Mouse (Mus musculus): Measurements from ENCODE around the gene Ranbp17. TPM values are rescaled to one million over a fixed set of nuclear protein-coding genes. Genes with fewer than 3 reads are reported as not detected.
A peak's percentile ranks its signal among the peaks of the same experiment; 100 is the strongest.

Ranbp17 gene
- polyA plus RNA-seq, 1 experiment, result 0.14 TPM

GRCm38 (mm10) chr11:33537390-33538125 is 24.0 kb upstream of the Ranbp17 start:
- DNase-seq (ENCODE audit: low read depth in 1 of 2, low spot score in 2 of 2), result no peak
- H3K4me3 ChIP-seq (ENCODE audit: extremely low read depth, insufficient read depth, insufficient read length), result no peak overlapping the region
- no peaks in the 10 kb centered on the region for H3K4me1 ChIP-seq (ENCODE audit: control insufficient read depth, insufficient read depth, insufficient read length)
- WGBS, result 88% methylated on average over 5 of the region's 5 CpGs
- H3K27me3 ChIP-seq (ENCODE audit: control insufficient read depth, insufficient read depth, low read length), result no peaks in the 10 kb centered on the region
- no peak overlapping the region for H3K27ac ChIP-seq (ENCODE audit: insufficient read depth, low read length)
- no peaks in the 10 kb centered on the region for H3K36me3 ChIP-seq (ENCODE audit: control insufficient read depth, insufficient read depth, low read length)
- TF ChIP-seq POLR2A (IDR thresholded peaks at IDR 0.05; ENCODE audit: low read depth, low read length) (no peak), CTCF (IDR thresholded peaks at IDR 0.05; ENCODE audit: extremely low read depth, insufficient read depth, insufficient read length, insufficient replicate concordance) (no peak)

DNA sequence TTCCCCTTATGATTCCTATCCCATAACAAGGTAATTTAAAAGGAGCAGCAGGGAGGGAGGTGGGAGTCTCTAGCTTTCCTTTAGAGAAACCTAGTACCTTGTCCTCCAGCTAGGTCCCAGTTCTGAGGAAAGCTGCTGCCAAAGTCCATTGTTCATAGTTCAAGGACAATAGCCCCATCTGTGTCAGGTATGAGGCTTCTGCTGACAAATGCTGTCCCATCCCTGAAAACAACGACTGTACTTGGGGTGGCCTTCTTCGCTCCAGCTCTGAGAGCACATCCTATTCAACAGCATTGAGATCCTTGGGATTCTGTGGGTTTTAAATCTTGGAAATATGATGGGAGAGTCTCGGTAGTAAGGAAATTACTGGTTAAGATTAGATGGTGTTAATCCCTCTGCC is 23.1 kb upstream of the Ranbp17 start:
- no peaks in the 10 kb centered on the region for H3K36me3 ChIP-seq (ENCODE audit: control insufficient read depth, insufficient read depth, low read length)
- H3K4me3 ChIP-seq (ENCODE audit: extremely low read depth, insufficient read depth, insufficient read length), result no peak overlapping the region
- no peaks in the 10 kb centered on the region for H3K4me1 ChIP-seq (ENCODE audit: control insufficient read depth, insufficient read depth, insufficient read length)
- H3K27me3 ChIP-seq (ENCODE audit: control insufficient read depth, insufficient read depth, low read length), result no peaks in the 10 kb centered on the region
- no peak overlapping the region for H3K27ac ChIP-seq (ENCODE audit: insufficient read depth, low read length)
- WGBS, result 88% methylated on average over 3 of the region's 3 CpGs
- no peak for DNase-seq (ENCODE audit: low read depth in 1 of 2, low spot score in 2 of 2)
- TF ChIP-seq CTCF (IDR thresholded peaks at IDR 0.05; ENCODE audit: extremely low read depth, insufficient read depth, insufficient read length, insufficient replicate concordance), result no peak
- no peak for TF ChIP-seq POLR2A (IDR thresholded peaks at IDR 0.05; ENCODE audit: low read depth, low read length)

- TF ChIP-seq CTCF (IDR thresholded peaks at IDR 0.05; ENCODE audit: extremely low read depth, insufficient read depth, insufficient read length, insufficient replicate concordance) (no peak), POLR2A (IDR thresholded peaks at IDR 0.05; ENCODE audit: low read depth, low read length) (no peak)
- Histone ChIP-seq H3K4me1 (ENCODE audit: control insufficient read depth, insufficient read depth, insufficient read length) (no peaks in the 10 kb centered on the region), H3K4me3 (ENCODE audit: extremely low read depth, insufficient read depth, insufficient read length) (no peak overlapping the region), H3K36me3 (ENCODE audit: control insufficient read depth, insufficient read depth, low read length) (no peaks in the 10 kb centered on the region), H3K27me3 (ENCODE audit: control insufficient read depth, insufficient read depth, low read length) (no peaks in the 10 kb centered on the region), H3K27ac (ENCODE audit: insufficient read depth, low read length) (no peak overlapping the region)
- DNase-seq (ENCODE audit: low read depth in 1 of 2, low spot score in 2 of 2), result no peak
- 91% methylated on average over 4 of the region's 4 CpGs for WGBS
Observed at GRCm38 (mm10) chr11:33534541-33534940, 21.0 kb upstream of the Ranbp17 start.

DNA sequence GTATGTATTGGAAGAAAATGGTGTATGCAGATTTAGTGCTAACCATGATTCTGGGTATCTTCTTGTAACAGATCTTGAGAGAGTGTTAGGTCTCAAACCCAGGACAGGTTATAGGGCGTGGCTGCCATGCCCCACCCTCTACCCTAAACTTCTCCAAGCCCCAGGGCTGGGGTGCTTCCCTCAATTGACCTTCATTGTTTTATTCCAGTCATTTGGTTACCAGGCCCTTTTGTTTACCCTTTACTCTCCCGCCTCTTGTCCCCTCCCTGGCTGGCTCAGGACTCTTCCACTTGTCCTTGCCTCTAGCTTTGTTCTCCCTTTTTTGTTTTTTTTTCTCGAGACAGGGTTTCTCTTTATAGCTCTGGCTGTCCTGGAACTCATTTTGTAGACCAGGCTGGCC is 20.0 kb upstream of the Ranbp17 start:
- no peak for DNase-seq (ENCODE audit: low read depth in 1 of 2, low spot score in 2 of 2)
- no peaks in the 10 kb centered on the region for H3K4me1 ChIP-seq (ENCODE audit: control insufficient read depth, insufficient read depth, insufficient read length)
- no peak overlapping the region for H3K4me3 ChIP-seq (ENCODE audit: extremely low read depth, insufficient read depth, insufficient read length)
- no peaks in the 10 kb centered on the region for H3K36me3 ChIP-seq (ENCODE audit: control insufficient read depth, insufficient read depth, low read length)
- no peak for TF ChIP-seq CTCF (IDR thresholded peaks at IDR 0.05; ENCODE audit: extremely low read depth, insufficient read depth, insufficient read length, insufficient replicate concordance)
- no peak for TF ChIP-seq POLR2A (IDR thresholded peaks at IDR 0.05; ENCODE audit: low read depth, low read length)
- WGBS, result 72% methylated on average over 3 of the region's 3 CpGs
- no peak overlapping the region for H3K27ac ChIP-seq (ENCODE audit: insufficient read depth, low read length)
- no peaks in the 10 kb centered on the region for H3K27me3 ChIP-seq (ENCODE audit: control insufficient read depth, insufficient read depth, low read length)

DNA sequence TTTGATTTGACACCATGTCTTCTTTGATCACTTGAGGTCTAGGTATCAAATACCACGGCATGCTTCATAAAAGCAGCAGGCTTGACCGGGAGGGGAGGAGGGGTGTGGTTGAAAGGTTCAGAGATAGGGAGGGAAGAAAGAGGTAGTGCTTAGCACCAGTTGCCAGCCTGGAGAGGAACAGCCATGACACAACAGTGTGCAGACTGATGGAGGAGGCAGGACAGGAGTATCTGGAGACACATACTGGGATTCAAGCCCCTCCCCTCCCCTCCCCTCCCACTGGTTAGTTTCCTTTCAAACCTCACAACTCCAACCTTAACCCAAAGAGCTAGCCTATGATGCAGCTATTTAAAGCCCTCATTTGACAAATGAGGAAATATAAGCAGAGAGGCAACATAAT is 16.0 kb upstream of the Ranbp17 start:
- H3K4me1 ChIP-seq (ENCODE audit: control insufficient read depth, insufficient read depth, insufficient read length), result no peaks in the 10 kb centered on the region
- no peak overlapping the region for H3K4me3 ChIP-seq (ENCODE audit: extremely low read depth, insufficient read depth, insufficient read length)
- H3K27ac ChIP-seq (ENCODE audit: insufficient read depth, low read length), result no peak overlapping the region
- H3K27me3 ChIP-seq (ENCODE audit: control insufficient read depth, insufficient read depth, low read length), result no peaks in the 10 kb centered on the region
- DNase-seq (ENCODE audit: low read depth in 1 of 2, low spot score in 2 of 2), result no peak
- TF ChIP-seq POLR2A (IDR thresholded peaks at IDR 0.05; ENCODE audit: low read depth, low read length) (no peak), CTCF (IDR thresholded peaks at IDR 0.05; ENCODE audit: extremely low read depth, insufficient read depth, insufficient read length, insufficient replicate concordance) (no peak)
- H3K36me3 ChIP-seq (ENCODE audit: control insufficient read depth, insufficient read depth, low read length), result no peaks in the 10 kb centered on the region
- 38% methylated on average over 2 of the region's 2 CpGs for WGBS

DNA sequence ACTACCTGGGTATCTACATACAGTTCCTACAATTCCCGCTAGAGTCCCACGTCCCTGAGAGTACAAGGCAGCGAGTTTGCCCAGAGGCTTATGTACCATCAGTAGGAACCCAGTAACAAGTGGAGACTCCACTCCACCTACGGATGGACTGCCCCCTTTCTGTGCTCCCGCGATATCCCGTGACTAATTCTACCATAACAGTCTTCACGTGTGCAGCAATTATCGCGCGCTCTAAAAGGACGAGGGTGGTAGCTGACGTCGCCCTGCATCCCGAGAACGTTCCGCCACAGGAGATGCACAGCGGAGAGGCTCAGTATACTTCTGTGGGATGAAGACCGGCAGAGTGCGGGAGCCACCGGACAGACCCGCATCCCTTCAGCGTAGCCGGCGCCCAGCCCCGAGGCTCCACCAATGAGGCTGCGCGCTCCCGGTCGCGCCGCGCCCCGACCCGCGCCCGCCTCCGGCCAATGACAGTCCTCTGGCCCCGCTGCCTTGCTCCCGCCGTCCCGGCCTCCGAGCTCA is 631 bp downstream of the Ranbp17 start:
- WGBS, result 2% methylated on average over 39 of the region's 43 CpGs
- peak overlapping the region; percentile 35; the same call in 1 of the 2 replicates for H3K4me3 ChIP-seq (ENCODE audit: extremely low read depth, insufficient read depth, insufficient read length)
- no peak overlapping the region for H3K27ac ChIP-seq (ENCODE audit: insufficient read depth, low read length)
- no peak for TF ChIP-seq CTCF (IDR thresholded peaks at IDR 0.05; ENCODE audit: extremely low read depth, insufficient read depth, insufficient read length, insufficient replicate concordance)
- TF ChIP-seq POLR2A (IDR thresholded peaks at IDR 0.05; ENCODE audit: low read depth, low read length), result no peak
- DNase-seq (ENCODE audit: low read depth in 1 of 2, low spot score in 2 of 2), result peak in 1 of 2 experiments; percentile 3
- H3K4me1 ChIP-seq (ENCODE audit: control insufficient read depth, insufficient read depth, insufficient read length), result peaks cover 3% of the 10 kb centered on the region; the same call in 1 of the 2 replicates
- no peaks in the 10 kb centered on the region for H3K36me3 ChIP-seq (ENCODE audit: control insufficient read depth, insufficient read depth, low read length)
- H3K27me3 ChIP-seq (ENCODE audit: control insufficient read depth, insufficient read depth, low read length), result peaks cover 6% of the 10 kb centered on the region; the same call in 1 of the 2 replicates

DNA sequence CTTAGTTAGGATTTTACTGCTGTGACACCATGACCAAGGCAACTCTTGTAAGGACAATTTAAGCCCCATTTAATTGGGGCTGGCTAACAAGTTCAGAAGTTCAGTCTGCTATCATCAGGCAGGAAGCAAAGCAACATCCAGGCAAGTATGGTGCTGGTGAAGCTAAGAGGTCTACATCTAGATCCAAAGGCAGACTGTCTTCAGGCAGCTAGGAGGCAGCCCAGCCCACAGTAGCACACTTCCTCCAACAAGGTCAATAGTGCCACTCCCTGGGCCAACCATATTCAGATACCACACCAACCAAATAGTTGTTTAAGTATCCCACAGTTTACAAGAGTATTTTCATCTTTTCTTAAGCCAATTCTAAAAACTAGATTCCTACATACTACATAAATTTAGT is 4.1 kb downstream of the Ranbp17 start:
- Histone ChIP-seq H3K36me3 (ENCODE audit: control insufficient read depth, insufficient read depth, low read length) (no peaks in the 10 kb centered on the region), H3K4me1 (ENCODE audit: control insufficient read depth, insufficient read depth, insufficient read length) (peaks cover 3% of the 10 kb centered on the region; the same call in 1 of the 2 replicates), H3K4me3 (ENCODE audit: extremely low read depth, insufficient read depth, insufficient read length) (no peak overlapping the region), H3K27ac (ENCODE audit: insufficient read depth, low read length) (no peak overlapping the region), H3K27me3 (ENCODE audit: control insufficient read depth, insufficient read depth, low read length) (peaks cover 6% of the 10 kb centered on the region; the same call in 1 of the 2 replicates)
- DNase-seq (ENCODE audit: low read depth in 1 of 2, low spot score in 2 of 2), result no peak
- no peak for TF ChIP-seq CTCF (IDR thresholded peaks at IDR 0.05; ENCODE audit: extremely low read depth, insufficient read depth, insufficient read length, insufficient replicate concordance)
- no peak for TF ChIP-seq POLR2A (IDR thresholded peaks at IDR 0.05; ENCODE audit: low read depth, low read length)

Data from spleen, adult 2 months (tissue).